Mouse (Mus musculus) limb, embryonic 14.5 days (tissue): ENCODE results near the gene Zbtb20. TPM values are rescaled to one million over a fixed set of nuclear protein-coding genes. Genes with fewer than 3 reads are reported as not detected.

Source experiments
- ATAC-seq: fragments of 200-750 bp; cut with Nextera tagmentation; 2 replicates; pipeline ENCODE4 v1.8.0; 2017; ENCODE audit warnings: low read depth, moderate number of reproducible peaks, moderate TSS enrichment; ENCODE audit not compliant: low FRiP score
- DNase-seq: peaks from one replicate; pipeline ENCODE4 v3.0.0-alpha.2; 2015; ENCODE audit warnings: low spot score
- H3K27ac ChIP-seq: fragments of 300-500 bp; sonication (generic); replicated peaks from 2 replicates; pipeline ENCODE4 v1.5.1; 2014; ENCODE audit warnings: low read depth, mild to moderate bottlenecking, low read length, moderate library complexity, mixed read lengths
- H3K27me3 ChIP-seq: fragments of 300-500 bp; sonication (generic); 2 replicates; pipeline ENCODE4 v1.6.1; 2014; ENCODE audit warnings: low read length, mixed read lengths; ENCODE audit not compliant: control insufficient read depth, insufficient read depth
- H3K36me3 ChIP-seq: fragments of 300-500 bp; sonication (generic); 2 replicates; pipeline ENCODE4 v1.6.1; 2014; ENCODE audit warnings: mild to moderate bottlenecking, low read length, moderate library complexity, mixed read lengths; ENCODE audit not compliant: control insufficient read depth, insufficient read depth
- H3K4me1 ChIP-seq: fragments of 300-500 bp; sonication (generic); 2 replicates; pipeline ENCODE4 v1.6.1; 2014; ENCODE audit warnings: antibody characterized with exemption, low read length, mixed read lengths; ENCODE audit not compliant: control insufficient read depth, insufficient read depth
- H3K4me2 ChIP-seq: fragments of 300-500 bp; sonication (generic); replicated peaks from 2 replicates; pipeline ENCODE4 v1.6.1; 2014; ENCODE audit warnings: low read depth, mild to moderate bottlenecking, low read length, moderate library complexity; ENCODE audit not compliant: severe bottlenecking
- H3K4me3 ChIP-seq: fragments of 300-500 bp; sonication (generic); replicated peaks from 2 replicates; pipeline ENCODE4 v1.5.1; 2014; ENCODE audit warnings: low read length
- H3K9ac ChIP-seq: fragments of 300-500 bp; sonication (generic); 2 replicates; pipeline ENCODE4 v1.6.1; 2014; ENCODE audit warnings: mild to moderate bottlenecking, low read depth, low read length, moderate library complexity; ENCODE audit not compliant: severe bottlenecking
- H3K9me3 ChIP-seq: fragments of 300-500 bp; sonication (generic); 2 replicates; pipeline ENCODE4 v1.6.1; 2016; ENCODE audit warnings: low read length; ENCODE audit not compliant: control insufficient read depth
- POLR2A ChIP-seq: fragments of 200-500 bp; IDR thresholded peaks from 2 replicates; pipeline ENCODE4 v1.8.0; 2012; ENCODE audit warnings: inconsistent platforms, mild to moderate bottlenecking, moderate library complexity, borderline replicate concordance; ENCODE audit not compliant: insufficient read depth, insufficient read length; ENCODE audit errors: extremely low read depth
- WGBS: fragments of 180-500 bp; shearing (Covaris S2); extraction: QIAGEN DNeasy Blood & Tissue Kit; methylation state at CpG from one replicate; pipeline ENCODE4 v1.1.7; 2014; 5-methylcytosine and 5-hydroxymethylcytosine counted together
- polyA plus RNA-seq, 2 experiments: library from polyadenylated mRNA; depleted of rRNA in 1 of 2; stranded (reverse) in 1 of 2; unstranded in 1 of 2; fragments of >200 nt; fragmentation: Nextera tagmentation in 1 of 2; extraction: Ambion mirVana in 1 of 2; gene quantifications; 2 replicates each; pipeline versions ENCODE4 v1.2.1 to v1.2.3; 2012 to 2014

Gene Zbtb20
- polyA plus RNA-seq, 2 experiments, result 2.5 to 17.6 TPM

DNA sequence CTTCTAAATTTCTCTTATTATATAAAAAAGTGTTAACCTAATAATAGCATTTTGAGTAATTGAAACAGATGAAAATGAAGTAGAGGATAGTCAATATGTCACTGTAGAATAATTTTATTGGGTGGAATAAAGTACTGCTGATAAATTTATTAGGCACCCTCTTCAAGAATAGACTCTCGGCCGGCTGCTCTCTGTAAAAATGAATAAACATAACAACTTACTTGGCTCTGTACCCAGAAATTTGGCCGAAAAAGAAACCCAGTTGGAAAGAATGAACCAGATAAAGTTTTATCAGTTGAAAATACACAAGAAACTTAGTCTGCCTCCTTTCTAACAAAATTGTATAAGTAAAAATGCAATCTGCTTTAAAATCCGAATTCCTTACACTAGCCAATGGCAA lies 527.2 kb downstream of the Zbtb20 start:
- H3K9ac ChIP-seq, result no peak overlapping the region
- H3K4me2 ChIP-seq, result no peak overlapping the region
- no peak overlapping the region for H3K4me3 ChIP-seq
- no peak for ATAC-seq
- H3K4me1 ChIP-seq, result 0 out of 2 replicates have a peak, but pooled peaks cover 4% of the 10 kb centered on the region
- H3K27ac ChIP-seq, result no peak overlapping the region
- H3K27me3 ChIP-seq, result no peaks in the 10 kb centered on the region
- H3K36me3 ChIP-seq, result no peaks in the 10 kb centered on the region
- DNase-seq, result no peak
- TF ChIP-seq POLR2A, result no peak
- 77% methylated on average over 4 of the region's 4 CpGs for WGBS
- H3K9me3 ChIP-seq, result no peaks in the 10 kb centered on the region

DNA sequence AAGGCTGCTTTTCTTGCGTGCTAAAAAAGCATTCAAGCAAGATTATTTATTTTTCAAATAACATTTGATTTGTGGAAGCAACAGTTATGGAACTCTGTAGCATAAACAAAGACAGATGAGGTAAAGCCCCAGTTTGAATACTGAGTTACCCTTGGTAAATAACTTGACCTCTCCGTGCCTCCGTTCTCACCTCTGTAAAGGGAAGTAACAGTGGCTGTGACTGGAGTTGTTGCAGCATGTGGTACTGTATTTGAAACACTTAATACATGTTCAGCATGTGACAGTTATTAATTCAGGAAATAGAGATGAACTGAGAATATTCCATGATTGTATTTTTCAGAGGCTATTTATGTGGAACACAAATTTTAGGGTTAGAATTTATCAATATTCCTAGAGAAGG lies 529.4 kb downstream of the Zbtb20 start:
- DNase-seq, result no peak
- Histone ChIP-seq H3K4me3 (no peak overlapping the region), H3K9me3 (no peaks in the 10 kb centered on the region), H3K4me1 (0 out of 2 replicates have a peak, but pooled peaks cover 4% of the 10 kb centered on the region), H3K27me3 (no peaks in the 10 kb centered on the region), H3K27ac (no peak overlapping the region), H3K9ac (no peak overlapping the region), H3K36me3 (no peaks in the 10 kb centered on the region), H3K4me2 (no peak overlapping the region)
- WGBS, result 84% methylated on average over 3 of the region's 3 CpGs
- TF ChIP-seq POLR2A, result no peak
- no peak for ATAC-seq

DNA sequence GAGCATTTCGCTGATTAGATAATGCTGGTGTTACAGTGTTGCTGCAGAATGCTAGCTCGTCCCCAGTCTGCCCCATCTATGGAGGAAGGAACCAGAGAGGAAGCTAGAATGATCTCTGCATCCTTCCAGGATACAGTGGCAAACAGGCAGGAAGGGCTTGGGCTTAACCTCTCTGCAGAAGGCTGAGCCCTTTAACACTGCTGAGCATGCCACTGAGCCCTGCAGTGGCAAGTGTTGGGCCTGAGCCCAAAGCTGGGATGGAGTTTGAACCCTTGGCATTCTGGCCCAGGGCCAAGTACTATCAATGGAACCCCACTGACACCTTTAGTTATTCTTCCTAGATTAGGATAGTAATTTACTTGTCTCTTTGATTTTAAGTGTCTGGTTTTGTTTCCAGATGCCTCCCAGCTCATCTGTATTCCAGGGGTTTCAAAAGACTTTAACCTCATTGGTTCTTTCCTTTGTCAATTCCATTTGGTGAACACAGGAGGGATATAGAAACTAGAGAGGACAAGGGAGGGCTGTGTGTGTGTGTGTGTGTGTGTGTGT lies 532.0 kb downstream of the Zbtb20 start:
- Histone ChIP-seq H3K4me2 (no peak overlapping the region), H3K4me1 (0 out of 2 replicates have a peak, but pooled peaks cover 4% of the 10 kb centered on the region), H3K9ac (no peak overlapping the region), H3K27me3 (no peaks in the 10 kb centered on the region), H3K4me3 (no peak overlapping the region), H3K27ac (no peak overlapping the region), H3K36me3 (no peaks in the 10 kb centered on the region), H3K9me3 (no peaks in the 10 kb centered on the region)
- ATAC-seq (no peak), DNase-seq (no peak)
- 46% methylated on average over 2 of the region's 2 CpGs for WGBS
- TF ChIP-seq POLR2A, result no peak

DNA sequence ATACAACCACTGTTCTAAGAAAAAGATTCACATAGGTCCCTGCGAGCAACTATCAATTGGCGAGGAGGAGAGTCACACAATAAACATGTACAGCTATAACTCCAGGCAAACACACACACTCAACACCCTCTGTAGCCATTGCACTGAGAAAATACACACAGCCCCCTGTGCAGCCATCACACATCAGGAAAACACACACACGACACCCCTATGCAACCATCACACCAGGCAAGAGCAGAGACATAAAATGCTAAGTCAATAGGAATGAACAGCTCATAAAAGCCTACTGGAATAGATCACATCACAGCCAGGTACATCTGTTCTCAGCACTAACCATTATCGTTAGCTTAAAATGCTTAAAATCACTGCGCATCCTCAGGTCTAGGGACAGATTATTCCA lies 532.9 kb downstream of the Zbtb20 start:
- no peak for DNase-seq
- no peak overlapping the region for H3K27ac ChIP-seq
- H3K27me3 ChIP-seq, result no peaks in the 10 kb centered on the region
- 58% methylated on average over 5 of the region's 5 CpGs for WGBS
- H3K4me2 ChIP-seq, result no peak overlapping the region
- H3K36me3 ChIP-seq, result no peaks in the 10 kb centered on the region
- 0 out of 2 replicates have a peak, but pooled peaks cover 4% of the 10 kb centered on the region for H3K4me1 ChIP-seq
- H3K4me3 ChIP-seq, result no peak overlapping the region
- no peak for TF ChIP-seq POLR2A
- ATAC-seq, result no peak; the same call in 1 of the 2 replicates
- H3K9ac ChIP-seq, result no peak overlapping the region
- H3K9me3 ChIP-seq, result no peaks in the 10 kb centered on the region

DNA sequence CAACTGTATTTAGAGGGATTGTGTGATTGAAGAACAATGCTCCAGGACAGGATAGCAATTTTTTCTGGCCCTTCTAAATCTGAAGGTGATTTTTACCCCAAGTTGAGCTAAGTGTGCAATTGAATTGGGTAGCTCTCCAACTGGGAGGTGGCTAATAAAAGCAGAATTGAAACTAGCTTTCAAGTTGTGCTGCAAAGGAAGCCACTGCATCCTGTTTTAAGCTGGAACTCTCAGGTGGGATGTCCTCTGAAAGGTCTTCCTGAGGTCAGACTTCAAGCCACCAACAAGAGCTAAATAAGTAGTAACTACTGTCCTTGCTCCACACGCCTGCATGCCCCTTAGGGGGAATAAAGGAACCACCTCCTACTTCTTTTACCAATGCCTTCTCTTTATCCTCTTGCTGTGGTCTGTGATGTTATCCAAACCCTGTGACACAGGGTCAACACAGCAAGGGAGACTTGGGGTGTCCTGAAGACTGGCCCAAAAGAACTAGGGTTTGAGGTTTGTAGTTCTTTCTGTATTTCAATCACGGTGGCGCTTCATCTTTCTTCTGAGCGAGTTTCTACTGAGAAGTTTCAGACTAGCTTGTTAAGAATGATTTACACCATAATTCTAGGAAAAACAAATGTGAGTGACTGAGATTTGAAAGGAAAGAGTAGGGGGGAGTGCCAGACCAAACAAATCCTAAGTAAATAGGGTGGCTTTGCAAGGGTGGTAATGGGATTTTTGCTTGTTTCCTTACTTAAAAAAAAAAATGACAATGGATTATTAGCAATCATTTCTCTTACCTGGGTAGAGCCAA lies 533.6 kb downstream of the Zbtb20 start:
- ATAC-seq (no peak), DNase-seq (no peak)
- no peaks in the 10 kb centered on the region for H3K9me3 ChIP-seq
- WGBS, result 55% methylated on average over 4 of the region's 4 CpGs
- no peak for TF ChIP-seq POLR2A
- H3K4me2 ChIP-seq, result no peak overlapping the region
- H3K27ac ChIP-seq, result no peak overlapping the region
- H3K4me3 ChIP-seq, result no peak overlapping the region
- no peak overlapping the region for H3K9ac ChIP-seq
- no peaks in the 10 kb centered on the region for H3K36me3 ChIP-seq
- H3K4me1 ChIP-seq, result 0 out of 2 replicates have a peak, but pooled peaks cover 4% of the 10 kb centered on the region
- H3K27me3 ChIP-seq, result no peaks in the 10 kb centered on the region
